Mouse (Mus musculus) kidney, adult 2 months (tissue): ENCODE results near the gene Spred2. TPM values are rescaled to one million over a fixed set of nuclear protein-coding genes. Genes with fewer than 3 reads are reported as not detected.
A peak's percentile ranks its signal among the peaks of the same experiment; 100 is the strongest.

Experiments
- DNase-seq: peaks from one replicate; pipeline ENCODE4 v3.0.0; 2021
- H3K27ac ChIP-seq: fragments of 200-500 bp; 2 replicates; pipeline ENCODE4 v1.5.1; 2012; ENCODE audit warnings: low read depth, low read length, control low read depth, inconsistent platforms; ENCODE audit not compliant: insufficient read depth
- H3K27me3 ChIP-seq: fragments of 200-500 bp; replicated peaks from 2 replicates; pipeline ENCODE4 v1.6.1; 2012; ENCODE audit warnings: mild to moderate bottlenecking, moderate library complexity, low read length, inconsistent platforms; ENCODE audit not compliant: control insufficient read depth, insufficient read depth
- H3K36me3 ChIP-seq: fragments of 200-500 bp; 2 replicates; pipeline ENCODE4 v1.6.1; 2012; ENCODE audit warnings: mild to moderate bottlenecking, moderate library complexity, low read length, inconsistent platforms; ENCODE audit not compliant: control insufficient read depth, insufficient read depth
- H3K4me1 ChIP-seq: fragments of 200-500 bp; 2 replicates; pipeline ENCODE4 v1.6.1; 2011; ENCODE audit warnings: low read length; ENCODE audit not compliant: control insufficient read depth, insufficient read depth
- H3K4me3 ChIP-seq: fragments of 200-500 bp; 2 replicates; pipeline ENCODE4 v1.5.1; 2011; ENCODE audit warnings: mild to moderate bottlenecking, low read depth, low read length, control low read depth; ENCODE audit not compliant: insufficient read depth
- CTCF ChIP-seq: fragments of 200-500 bp; conservative IDR thresholded peaks from 2 replicates; pipeline ENCODE4 v1.5.1; 2011; ENCODE audit warnings: low read depth, mild to moderate bottlenecking, control low read depth, low read length, moderate library complexity, mixed read lengths; ENCODE audit not compliant: insufficient read depth, insufficient read length
- POLR2A ChIP-seq: fragments of 200-500 bp; IDR thresholded peaks from one replicate; pipeline ENCODE4 v1.6.1; 2011; ENCODE audit warnings: low read depth, low read length, control low read depth
- WGBS: fragments of 180-500 bp; shearing (Covaris S2); methylation state at CpG from one replicate; pipeline ENCODE4 v1.1.7; 2018; 5-methylcytosine and 5-hydroxymethylcytosine counted together
- polyA plus RNA-seq: library from polyadenylated mRNA; depleted of rRNA; stranded (reverse); fragments of >200 nt; gene quantifications from 2 replicates; pipeline ENCODE4 v1.2.3, GENCODE M21; 2012

Spred2 gene
- polyA plus RNA-seq, 1 experiment, result 21.2 TPM

- Histone ChIP-seq H3K27me3 (no peaks in the 10 kb centered on the region), H3K27ac (no peak overlapping the region), H3K4me1 (peaks cover 12% of the 10 kb centered on the region; the same call in 1 of the 2 replicates), H3K36me3 (no peaks in the 10 kb centered on the region), H3K4me3 (peak overlapping the region; percentile 85)
- 10% methylated on average over 15 of the region's 15 CpGs for WGBS
- no peak for TF ChIP-seq POLR2A
- DNase-seq, result peak; percentile 77
Observed at GRCm38 (mm10) chr11:19925976-19926842, 2.0 kb downstream of the Spred2 start.

GRCm38 (mm10) chr11:19926843-19927120 is 2.6 kb downstream of the Spred2 start:
- DNase-seq, result peak; percentile 32
- 35% methylated on average over 2 of the region's 2 CpGs for WGBS
- H3K4me3 ChIP-seq, result no peak overlapping the region
- H3K27me3 ChIP-seq, result no peaks in the 10 kb centered on the region
- peaks cover 12% of the 10 kb centered on the region; the same call in 1 of the 2 replicates for H3K4me1 ChIP-seq
- TF ChIP-seq POLR2A, result no peak
- H3K36me3 ChIP-seq, result no peaks in the 10 kb centered on the region
- no peak overlapping the region for H3K27ac ChIP-seq

- no peak overlapping the region for H3K4me3 ChIP-seq
- 72% methylated on average over 4 of the region's 4 CpGs for WGBS
- no peaks in the 10 kb centered on the region for H3K36me3 ChIP-seq
- peaks cover 12% of the 10 kb centered on the region; the same call in 1 of the 2 replicates for H3K4me1 ChIP-seq
- TF ChIP-seq POLR2A, result no peak
- H3K27me3 ChIP-seq, result no peaks in the 10 kb centered on the region
- no peak overlapping the region for H3K27ac ChIP-seq
- peak; percentile 19 for DNase-seq
Observed at GRCm38 (mm10) chr11:19928633-19929032, 4.5 kb downstream of the Spred2 start.

- DNase-seq, result peak; percentile 24
- Histone ChIP-seq H3K27ac (no peak overlapping the region), H3K27me3 (no peaks in the 10 kb centered on the region), H3K4me3 (no peak overlapping the region), H3K36me3 (no peaks in the 10 kb centered on the region), H3K4me1 (peaks cover 12% of the 10 kb centered on the region; the same call in 1 of the 2 replicates)
- no peak for TF ChIP-seq POLR2A
- TF ChIP-seq CTCF, result no peak
- 49% methylated on average over 11 of the region's 11 CpGs for WGBS
Observed at GRCm38 (mm10) chr11:19929087-19929865, 5.1 kb downstream of the Spred2 start.

GRCm38 (mm10) chr11:19931569-19932230 is 7.5 kb downstream of the Spred2 start:
- H3K27ac ChIP-seq, result no peak overlapping the region
- H3K36me3 ChIP-seq, result no peaks in the 10 kb centered on the region
- TF ChIP-seq CTCF, result no peak
- TF ChIP-seq POLR2A, result no peak
- H3K4me3 ChIP-seq, result no peak overlapping the region
- no peaks in the 10 kb centered on the region for H3K27me3 ChIP-seq
- 85% methylated on average over 9 of the region's 9 CpGs for WGBS
- peaks cover 23% of the 10 kb centered on the region for H3K4me1 ChIP-seq
- DNase-seq, result no peak

GRCm38 (mm10) chr11:19932983-19933511 is 8.9 kb downstream of the Spred2 start:
- Histone ChIP-seq H3K36me3 (no peaks in the 10 kb centered on the region), H3K4me3 (no peak overlapping the region), H3K27ac (no peak overlapping the region), H3K4me1 (peaks cover 21% of the 10 kb centered on the region), H3K27me3 (no peaks in the 10 kb centered on the region)
- TF ChIP-seq POLR2A, result no peak
- no peak for TF ChIP-seq CTCF
- no peak for DNase-seq
- 85% methylated on average over 14 of the region's 14 CpGs for WGBS
